Mouse (Mus musculus): Measurements from ENCODE around the gene Trim24. TPM values are rescaled to one million over a fixed set of nuclear protein-coding genes. Genes with fewer than 3 reads are reported as not detected.
"Not testable (repeated sequence)": the region's sequence is repeated elsewhere in the genome, so short reads cannot be mapped to it uniquely, and the experiment has no call there.

Gene Trim24
- polyA plus RNA-seq, 1 experiment: 46.2 TPM

GRCm38 (mm10) chr6:37851352-37851751 is 19.3 kb upstream of the Trim24 start:
- Histone ChIP-seq H3K27me3 (ENCODE audit: control insufficient read depth, insufficient read depth, low read length) (no peaks in the 10 kb centered on the region), H3K4me1 (replicated peaks; ENCODE audit: control insufficient read depth, insufficient read depth, low read length) (no peaks in the 10 kb centered on the region), H3K27ac (ENCODE audit: control insufficient read depth, insufficient read depth, low read length) (no peak overlapping the region), H3K4me3 (ENCODE audit: control insufficient read depth, insufficient read depth, low read length) (no peak overlapping the region), H3K36me3 (ENCODE audit: control insufficient read depth, insufficient read depth, low read length) (no peaks in the 10 kb centered on the region)
- TF ChIP-seq POLR2A (IDR thresholded peaks at IDR 0.05; ENCODE audit: control insufficient read depth, extremely low read depth, insufficient read depth, low read length, poor library complexity) (no peak), CTCF (IDR thresholded peaks at IDR 0.05; ENCODE audit: borderline replicate concordance, control insufficient read depth, extremely low read depth, insufficient read depth, low read length, poor library complexity) (no peak)
- DNase-seq: no peak
- WGBS: 97% methylated on average over 2 of the region's 2 CpGs

GRCm38 (mm10) chr6:37853289-37853688 is 17.3 kb upstream of the Trim24 start:
- DNase-seq: no peak
- 100% methylated on average over 2 of the region's 2 CpGs for WGBS

GRCm38 (mm10) chr6:37855384-37855783 is 15.2 kb upstream of the Trim24 start:
- no peaks in the 10 kb centered on the region for H3K4me1 ChIP-seq (replicated peaks; ENCODE audit: control insufficient read depth, insufficient read depth, low read length)
- H3K36me3 ChIP-seq (ENCODE audit: control insufficient read depth, insufficient read depth, low read length): no peaks in the 10 kb centered on the region
- H3K27ac ChIP-seq (ENCODE audit: control insufficient read depth, insufficient read depth, low read length): no peak overlapping the region
- no peaks in the 10 kb centered on the region for H3K27me3 ChIP-seq (ENCODE audit: control insufficient read depth, insufficient read depth, low read length)
- WGBS: 91% methylated on average over 2 of the region's 2 CpGs
- no peak overlapping the region for H3K4me3 ChIP-seq (ENCODE audit: control insufficient read depth, insufficient read depth, low read length)
- DNase-seq: no peak
- TF ChIP-seq CTCF (IDR thresholded peaks at IDR 0.05; ENCODE audit: borderline replicate concordance, control insufficient read depth, extremely low read depth, insufficient read depth, low read length, poor library complexity): no peak

More at GRCm38 (mm10) chr6:37853289-37853688, 17.3 kb upstream of the Trim24 start:
- H3K36me3 ChIP-seq (ENCODE audit: control insufficient read depth, insufficient read depth, low read length): no peaks in the 10 kb centered on the region
- H3K4me3 ChIP-seq (ENCODE audit: control insufficient read depth, insufficient read depth, low read length): no peak overlapping the region
- no peaks in the 10 kb centered on the region for H3K27me3 ChIP-seq (ENCODE audit: control insufficient read depth, insufficient read depth, low read length)
- H3K27ac ChIP-seq (ENCODE audit: control insufficient read depth, insufficient read depth, low read length): no peak overlapping the region
- no peaks in the 10 kb centered on the region for H3K4me1 ChIP-seq (replicated peaks; ENCODE audit: control insufficient read depth, insufficient read depth, low read length)
- TF ChIP-seq CTCF (IDR thresholded peaks at IDR 0.05; ENCODE audit: borderline replicate concordance, control insufficient read depth, extremely low read depth, insufficient read depth, low read length, poor library complexity) (no peak), POLR2A (IDR thresholded peaks at IDR 0.05; ENCODE audit: control insufficient read depth, extremely low read depth, insufficient read depth, low read length, poor library complexity) (no peak)

- not testable (repeated sequence) for H3K27ac ChIP-seq (ENCODE audit: control insufficient read depth, insufficient read depth, low read length); H3K4me1 ChIP-seq (replicated peaks; ENCODE audit: control insufficient read depth, insufficient read depth, low read length)
- WGBS: 87% methylated on average over 9 of the region's 9 CpGs
Measured at GRCm38 (mm10) chr6:37856300-37856699, 14.3 kb upstream of the Trim24 start.

GRCm38 (mm10) chr6:37857196-37857874 is 13.3 kb upstream of the Trim24 start:
- TF ChIP-seq POLR2A (IDR thresholded peaks at IDR 0.05; ENCODE audit: control insufficient read depth, extremely low read depth, insufficient read depth, low read length, poor library complexity): no peak
- no peak for TF ChIP-seq CTCF (IDR thresholded peaks at IDR 0.05; ENCODE audit: borderline replicate concordance, control insufficient read depth, extremely low read depth, insufficient read depth, low read length, poor library complexity)
- no peaks in the 10 kb centered on the region for H3K36me3 ChIP-seq (ENCODE audit: control insufficient read depth, insufficient read depth, low read length)
- WGBS: 91% methylated on average over 4 of the region's 4 CpGs
- no peak overlapping the region for H3K4me3 ChIP-seq (ENCODE audit: control insufficient read depth, insufficient read depth, low read length)
- H3K4me1 ChIP-seq (replicated peaks; ENCODE audit: control insufficient read depth, insufficient read depth, low read length): no peaks in the 10 kb centered on the region
- H3K27ac ChIP-seq (ENCODE audit: control insufficient read depth, insufficient read depth, low read length): no peak overlapping the region
- DNase-seq: no peak
- H3K27me3 ChIP-seq (ENCODE audit: control insufficient read depth, insufficient read depth, low read length): no peaks in the 10 kb centered on the region

More at GRCm38 (mm10) chr6:37856300-37856699, 14.3 kb upstream of the Trim24 start:
- not testable (repeated sequence) for H3K36me3 ChIP-seq (ENCODE audit: control insufficient read depth, insufficient read depth, low read length); H3K27me3 ChIP-seq (ENCODE audit: control insufficient read depth, insufficient read depth, low read length); DNase-seq; H3K4me3 ChIP-seq (ENCODE audit: control insufficient read depth, insufficient read depth, low read length)

- 93% methylated on average over 4 of the region's 4 CpGs for WGBS
- Histone ChIP-seq H3K36me3 (ENCODE audit: control insufficient read depth, insufficient read depth, low read length) (no peaks in the 10 kb centered on the region), H3K27me3 (ENCODE audit: control insufficient read depth, insufficient read depth, low read length) (no peaks in the 10 kb centered on the region), H3K4me3 (ENCODE audit: control insufficient read depth, insufficient read depth, low read length) (no peak overlapping the region), H3K27ac (ENCODE audit: control insufficient read depth, insufficient read depth, low read length) (no peak overlapping the region), H3K4me1 (replicated peaks; ENCODE audit: control insufficient read depth, insufficient read depth, low read length) (no peaks in the 10 kb centered on the region)
- no peak for DNase-seq
- no peak for TF ChIP-seq POLR2A (IDR thresholded peaks at IDR 0.05; ENCODE audit: control insufficient read depth, extremely low read depth, insufficient read depth, low read length, poor library complexity)
- no peak for TF ChIP-seq CTCF (IDR thresholded peaks at IDR 0.05; ENCODE audit: borderline replicate concordance, control insufficient read depth, extremely low read depth, insufficient read depth, low read length, poor library complexity)
Measured at GRCm38 (mm10) chr6:37858126-37858525, 12.5 kb upstream of the Trim24 start.

GRCm38 (mm10) chr6:37862893-37863292 is 7.7 kb upstream of the Trim24 start:
- Histone ChIP-seq H3K4me1 (replicated peaks; ENCODE audit: control insufficient read depth, insufficient read depth, low read length) (peaks cover 2% of the 10 kb centered on the region), H3K27me3 (ENCODE audit: control insufficient read depth, insufficient read depth, low read length) (no peaks in the 10 kb centered on the region), H3K36me3 (ENCODE audit: control insufficient read depth, insufficient read depth, low read length) (no peaks in the 10 kb centered on the region), H3K4me3 (ENCODE audit: control insufficient read depth, insufficient read depth, low read length) (no peak overlapping the region), H3K27ac (ENCODE audit: control insufficient read depth, insufficient read depth, low read length) (no peak overlapping the region)
- no peak for TF ChIP-seq POLR2A (IDR thresholded peaks at IDR 0.05; ENCODE audit: control insufficient read depth, extremely low read depth, insufficient read depth, low read length, poor library complexity)
- TF ChIP-seq CTCF (IDR thresholded peaks at IDR 0.05; ENCODE audit: borderline replicate concordance, control insufficient read depth, extremely low read depth, insufficient read depth, low read length, poor library complexity): no peak
- WGBS: 88% methylated on average over 7 of the region's 7 CpGs
- DNase-seq: no peak
